Mouse (Mus musculus) thymus, postnatal 4 days (tissue): ENCODE measurements around the gene Whrn.
A peak's percentile ranks its signal among the peaks of the same experiment; 100 is the strongest.

Experiments
- DNase-seq: peaks from one replicate; pipeline ENCODE4 v3.0.0; 2021

Whrn gene

DNA sequence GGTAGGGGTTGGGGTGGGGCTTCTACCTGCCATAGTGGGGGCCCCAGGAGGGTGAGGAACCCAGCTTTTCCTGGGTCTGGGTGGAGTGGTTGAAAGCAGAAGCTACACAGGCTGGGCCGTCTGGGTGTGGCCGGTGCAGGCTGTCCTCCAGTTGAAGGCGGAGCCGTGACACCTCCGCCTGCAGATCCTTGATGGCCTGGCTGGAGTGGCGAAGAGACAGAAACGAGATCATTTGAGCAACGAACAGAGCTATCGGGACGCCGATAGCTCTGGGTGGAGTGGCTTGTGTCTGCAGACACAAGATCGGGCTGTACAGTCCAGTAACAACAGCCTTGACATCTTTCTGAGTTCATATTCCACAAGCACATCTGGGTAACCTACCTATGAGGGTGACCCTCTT, 121.5 kb downstream of the Whrn start:
- DNase-seq = no peak

DNA sequence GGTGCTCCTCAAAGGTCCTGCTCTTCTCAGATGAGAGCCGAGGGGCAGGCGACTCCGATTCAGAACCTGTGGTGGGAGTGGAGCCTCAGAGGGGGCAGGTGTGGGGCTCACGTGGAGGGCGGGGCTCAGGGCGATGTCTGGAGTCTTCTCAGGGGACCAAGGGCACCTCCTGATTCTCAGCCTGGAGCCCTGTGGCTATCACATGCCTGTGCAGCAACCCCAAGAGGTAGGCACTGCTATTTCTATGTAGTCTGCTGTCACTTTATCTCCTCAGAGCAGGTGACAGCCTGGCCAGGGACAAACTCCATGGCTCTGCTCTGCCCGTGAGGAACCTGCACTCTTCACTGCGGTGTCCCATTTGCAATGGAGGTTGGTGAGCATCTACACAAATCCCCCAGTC, 122.4 kb downstream of the Whrn start:
- DNase-seq = no peak

DNA sequence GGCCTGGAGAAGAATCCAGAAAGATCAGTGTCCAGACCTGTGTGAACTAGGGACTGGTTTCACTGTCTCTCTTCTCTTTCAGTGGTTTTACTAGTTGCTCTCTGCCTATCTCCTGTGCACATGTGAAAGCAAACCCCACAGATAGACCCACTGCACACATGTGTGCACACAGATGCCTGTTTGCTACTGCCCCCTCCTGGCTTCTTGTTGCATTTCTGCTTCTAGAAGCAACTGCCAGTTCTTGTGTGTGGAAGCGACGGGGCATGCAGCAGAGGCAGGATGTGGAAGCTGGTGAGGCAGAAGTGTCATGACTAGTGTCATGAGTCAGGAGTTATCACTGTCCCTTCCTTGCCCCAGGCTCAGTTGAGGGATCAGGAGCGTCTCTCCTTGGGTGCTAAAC, 123.9 kb downstream of the Whrn start:
- peak; percentile 82 for DNase-seq

GRCm38 (mm10) chr4:63370897-63371296, 124.9 kb downstream of the Whrn start:
- DNase-seq = no peak

GRCm38 (mm10) chr4:63368577-63368976, 127.2 kb downstream of the Whrn start:
- DNase-seq = peak; percentile 94
